Mouse (Mus musculus): ENCODE data around the gene Nedd4.

GRCm38 (mm10) chr9:72702075-72702474, 39.9 kb downstream of the Nedd4 start:
- TF ChIP-seq CTCF (IDR thresholded peaks at IDR 0.05; ENCODE audit: borderline replicate concordance, extremely low read depth, insufficient read depth, insufficient read length) (no peak), POLR2A (IDR thresholded peaks at IDR 0.05; ENCODE audit: borderline replicate concordance, extremely low read depth, insufficient read depth, insufficient read length, poor library complexity, severe bottlenecking) (no peak)

Measured in brain, embryonic 14.5 days (tissue).